ENCODE assay signal across 1 mouse cellular context in the genomic region with DNA sequence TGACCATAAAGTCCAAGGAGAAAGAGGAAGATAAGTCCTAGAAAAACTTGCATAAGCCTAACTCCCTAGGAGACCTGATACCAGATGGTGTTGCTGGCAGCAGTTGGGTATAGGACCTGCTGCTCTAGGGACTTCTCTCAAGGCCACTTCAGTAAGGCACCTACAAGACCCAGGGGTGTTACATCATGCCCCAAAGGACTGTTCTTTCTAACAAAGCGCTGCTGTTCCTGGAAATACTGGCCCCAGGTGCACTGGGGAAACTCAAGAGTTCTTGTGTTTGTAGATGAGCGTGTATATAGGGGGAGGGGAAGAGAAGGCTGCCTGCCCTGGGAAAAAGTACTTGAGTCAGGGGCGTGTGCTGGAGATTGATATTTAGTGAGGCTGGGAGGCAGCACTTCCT.
TF ChIP-seq lines count a peak whose summit lies in the region.

No protein-coding gene starts in this region.

TF ChIP-seq in CH12.LX, 34 proteins besides CTCF, POLR2A, EP300 and RAD21 (continued from another document):
- TF ChIP-seq MAZ (IDR thresholded peaks at IDR 0.05; ENCODE audit: low read depth, low read length) (peak; percentile 34; the same call in 1 of the 2 replicates), MYC (IDR thresholded peaks at IDR 0.05; ENCODE audit: low read depth, low read length) (no peak), ELF1 (IDR thresholded peaks at IDR 0.05; ENCODE audit: low read depth, low read length) (no peak; the same call in 1 of the 2 replicates), GABPA (IDR thresholded peaks at IDR 0.05; ENCODE audit: insufficient replicate concordance, low read depth, low read length) (no peak), RCOR1 (conservative IDR thresholded peaks at IDR 0.05; ENCODE audit: low read depth, low read length) (peak; percentile 50; the same call in 1 of the 2 replicates), USF1 (IDR thresholded peaks at IDR 0.05; ENCODE audit: low read depth, low read length) (no peak), IRF4 (IDR thresholded peaks at IDR 0.05; ENCODE audit: low read depth, low read length) (peak; percentile 83; the same call in 1 of the 2 replicates)
